Mouse (Mus musculus): ENCODE results near the gene Camta1. TPM values are rescaled to one million over a fixed set of nuclear protein-coding genes. Genes with fewer than 3 reads are reported as not detected.

Gene Camta1
- total RNA-seq, 2 experiments from 2014 or later = 193 to 222 TPM

GRCm38 (mm10) chr4:151282103-151282502 is 579.6 kb downstream of the Camta1 start:
- no peak for DNase-seq (ENCODE audit: low spot score in 2 of 2)
- intact Hi-C loops (cut with DNase I) = loop anchor here (5.0 kb wide), 1 partner anchor 125 kb away; no protein-coding TSS in a partner anchor

- peak; percentile 75 to 95 for DNase-seq (ENCODE audit: low spot score in 2 of 2)
- intact Hi-C loops (cut with DNase I) = no loop called here
These were observed 586.4 kb downstream of the Camta1 start for GRCm38 (mm10) chr4:151275292-151275691.

GRCm38 (mm10) chr4:151263786-151264414 is 597.8 kb downstream of the Camta1 start:
- intact Hi-C loops (cut with DNase I) = no loop called here
- DNase-seq (ENCODE audit: low spot score in 2 of 2) = peak in 1 of 2 experiments; percentile 30

GRCm38 (mm10) chr4:151263052-151263451 is 598.6 kb downstream of the Camta1 start:
- intact Hi-C loops (cut with DNase I) = no loop called here
- no peak for DNase-seq (ENCODE audit: low spot score in 2 of 2)

GRCm38 (mm10) chr4:151256622-151257021 is 605.1 kb downstream of the Camta1 start:
- DNase-seq (ENCODE audit: low spot score in 2 of 2) = no peak
- intact Hi-C loops (cut with DNase I) = no loop called here

GRCm38 (mm10) chr4:151250824-151251223 is 610.9 kb downstream of the Camta1 start:
- no peak for DNase-seq (ENCODE audit: low spot score in 2 of 2)
- intact Hi-C loops (cut with DNase I) = no loop called here

GRCm38 (mm10) chr4:151245068-151245797 is 616.4 kb downstream of the Camta1 start:
- intact Hi-C loops (cut with DNase I) = no loop called here
- DNase-seq (ENCODE audit: low spot score in 2 of 2) = peak in 1 of 2 experiments; percentile 48

- no peak for DNase-seq (ENCODE audit: low spot score in 2 of 2)
- intact Hi-C loops (cut with DNase I) = loop anchor here (5.0 kb wide), 1 partner anchor 86 kb away; no protein-coding TSS in a partner anchor
These were observed 618.2 kb downstream of the Camta1 start for GRCm38 (mm10) chr4:151243445-151243844.

GRCm38 (mm10) chr4:151242751-151243150 is 618.9 kb downstream of the Camta1 start:
- intact Hi-C loops (cut with DNase I) = loop anchor here (5.0 kb wide), 1 partner anchor 85 kb away; no protein-coding TSS in a partner anchor
- DNase-seq (ENCODE audit: low spot score in 2 of 2) = peak in 1 of 2 experiments; percentile 15

GRCm38 (mm10) chr4:151240465-151240864 is 621.2 kb downstream of the Camta1 start:
- DNase-seq (ENCODE audit: low spot score in 2 of 2) = no peak
- intact Hi-C loops (cut with DNase I) = loop anchor here (5.0 kb wide), 1 partner anchor 83 kb away; no protein-coding TSS in a partner anchor

GRCm38 (mm10) chr4:151238970-151239684 is 622.5 kb downstream of the Camta1 start:
- DNase-seq (ENCODE audit: low spot score in 2 of 2) = peak in 1 of 2 experiments; percentile 52
- intact Hi-C loops (cut with DNase I) = no loop called here

- DNase-seq (ENCODE audit: low spot score in 2 of 2) = no peak
- intact Hi-C loops (cut with DNase I) = no loop called here
These were observed 624.2 kb downstream of the Camta1 start for GRCm38 (mm10) chr4:151237501-151237900.

GRCm38 (mm10) chr4:151234981-151235380 is 626.7 kb downstream of the Camta1 start:
- intact Hi-C loops (cut with DNase I) = no loop called here
- peak in 1 of 2 experiments; percentile 51 for DNase-seq (ENCODE audit: low spot score in 2 of 2)

GRCm38 (mm10) chr4:151232028-151232427 is 629.6 kb downstream of the Camta1 start:
- intact Hi-C loops (cut with DNase I) = no loop called here

GRCm38 (mm10) chr4:151229073-151229472 is 632.6 kb downstream of the Camta1 start:
- intact Hi-C loops (cut with DNase I) = no loop called here
- no peak for DNase-seq (ENCODE audit: low spot score in 2 of 2)

More at GRCm38 (mm10) chr4:151232028-151232427, 629.6 kb downstream of the Camta1 start:
- no peak for DNase-seq (ENCODE audit: low spot score in 2 of 2)

GRCm38 (mm10) chr4:151226496-151226895 is 635.2 kb downstream of the Camta1 start:
- DNase-seq (ENCODE audit: low spot score in 2 of 2) = no peak
- intact Hi-C loops (cut with DNase I) = no loop called here

GRCm38 (mm10) chr4:151224017-151224416 is 637.7 kb downstream of the Camta1 start:
- DNase-seq (ENCODE audit: low spot score in 2 of 2) = peak; percentile 55 to 93
- intact Hi-C loops (cut with DNase I) = loop anchor here (2.0 kb wide), 1 partner anchor 45 kb away; no protein-coding TSS in a partner anchor

GRCm38 (mm10) chr4:151223263-151223996 is 638.2 kb downstream of the Camta1 start:
- intact Hi-C loops (cut with DNase I) = loop anchor here (2.0 kb wide), 1 partner anchor 23 kb away; no protein-coding TSS in a partner anchor

GRCm38 (mm10) chr4:151222635-151223034 is 639.0 kb downstream of the Camta1 start:
- DNase-seq (ENCODE audit: low spot score in 2 of 2) = no peak
- intact Hi-C loops (cut with DNase I) = loop anchor here (2.0 kb wide), 1 partner anchor 22 kb away; no protein-coding TSS in a partner anchor

More at GRCm38 (mm10) chr4:151223263-151223996, 638.2 kb downstream of the Camta1 start:
- DNase-seq (ENCODE audit: low spot score in 2 of 2) = peak; percentile 10 to 55
